Comparison of ENCODE assay signal across 20 mouse cellular contexts in the genomic region with DNA sequence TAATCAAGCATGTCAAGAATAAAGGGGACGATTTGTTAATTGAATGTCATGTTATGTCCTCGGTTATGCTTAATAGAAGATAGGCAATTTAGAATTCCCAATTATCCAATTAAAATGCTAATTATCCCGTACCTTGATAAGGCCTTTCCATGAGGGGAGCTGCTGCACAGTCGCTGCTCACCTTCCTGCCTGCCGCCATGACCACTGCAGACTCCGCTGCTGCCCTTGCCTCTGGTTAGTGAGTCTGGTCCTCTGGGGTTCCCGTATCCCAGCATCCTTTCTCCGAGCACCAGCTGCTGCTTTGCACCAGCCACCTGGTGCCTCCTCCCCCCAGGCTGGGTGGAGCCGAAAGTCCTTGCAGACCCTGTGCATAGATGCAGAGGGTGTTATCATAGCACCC. TPM values are rescaled to one million over a fixed set of nuclear protein-coding genes. Genes with fewer than 3 reads are reported as not detected.
DNase-seq lines count a peak whose midpoint lies in the region; ATAC-seq lines count a peak whose summit lies in the region.
"Had no signal": no experiment of that assay in that cellular context is flagged by ENCODE, and none has a peak within 500 bp of the region (broad histone marks: within the 10 kb centered on the region; RNA-seq: fewer than 3 reads in every experiment).

No protein-coding gene starts in this region.

- H3K4me2 ChIP-seq in neural tube, embryonic 11.5 days (ENCODE audit: low read depth), result no peak overlapping the region
- no peak overlapping the region for H3K4me2 ChIP-seq in hindbrain, embryonic 14.5 days (replicated peaks)
- H3K4me2 ChIP-seq in midbrain, embryonic 15.5 days, result no peak overlapping the region
- H3K4me2 ChIP-seq: kidney, embryonic 15.5 days; limb, embryonic 12.5 days; liver, embryonic 12.5 days had no signal

- H3K36me3 ChIP-seq in neural tube, embryonic 11.5 days (ENCODE audit: control insufficient read depth, insufficient read depth, low read length), result no peaks in the 10 kb centered on the region
- H3K36me3 ChIP-seq in hindbrain, embryonic 14.5 days (replicated peaks; ENCODE audit: control insufficient read depth, insufficient read depth), result no peaks in the 10 kb centered on the region
- no peaks in the 10 kb centered on the region for H3K36me3 ChIP-seq in midbrain, embryonic 15.5 days (replicated peaks)
- H3K36me3 ChIP-seq: kidney, embryonic 15.5 days; limb, embryonic 12.5 days; liver, embryonic 12.5 days had no signal

- no peak for ATAC-seq in neural tube, embryonic 11.5 days (ENCODE audit: insufficient read depth, low FRiP score, low TSS enrichment)
- peak; percentile 60; the same call in 1 of the 2 replicates for ATAC-seq in hindbrain, embryonic 14.5 days (ENCODE audit: low FRiP score)
- ATAC-seq in midbrain, embryonic 15.5 days (replicated peaks), result peak; percentile 31; the same call in 1 of the 2 replicates
- no peak for ATAC-seq in inflammation-experienced regulatory T-cells, adult 6 months
- ATAC-seq: intestine, embryonic 16.5 days; liver, embryonic 12.5 days had no signal

- no peak overlapping the region for H3K9ac ChIP-seq in neural tube, embryonic 11.5 days (ENCODE audit: low read length)
- no peak overlapping the region for H3K9ac ChIP-seq in hindbrain, embryonic 14.5 days
- no peak overlapping the region for H3K9ac ChIP-seq in midbrain, embryonic 15.5 days
- H3K9ac ChIP-seq: kidney, embryonic 15.5 days; limb, embryonic 12.5 days; liver, embryonic 12.5 days had no signal

- no peaks in the 10 kb centered on the region for H3K27me3 ChIP-seq in neural tube, embryonic 11.5 days (ENCODE audit: control insufficient read depth, insufficient read depth, low read length)
- H3K27me3 ChIP-seq in hindbrain, embryonic 14.5 days (ENCODE audit: control insufficient read depth, insufficient read depth, low read length), result no peaks in the 10 kb centered on the region
- H3K27me3 ChIP-seq in midbrain, embryonic 15.5 days (replicated peaks), result no peaks in the 10 kb centered on the region
- H3K27me3 ChIP-seq: kidney, embryonic 15.5 days; limb, embryonic 12.5 days; liver, embryonic 12.5 days had no signal

- H3K9me3 ChIP-seq in neural tube, embryonic 11.5 days (ENCODE audit: control insufficient read depth, low read length), result no peaks in the 10 kb centered on the region
- H3K9me3 ChIP-seq in hindbrain, embryonic 14.5 days (ENCODE audit: control insufficient read depth, low read length), result no peaks in the 10 kb centered on the region
- H3K9me3 ChIP-seq in midbrain, embryonic 15.5 days, result no peaks in the 10 kb centered on the region
- H3K9me3 ChIP-seq: kidney, embryonic 15.5 days; limb, embryonic 12.5 days; liver, embryonic 12.5 days had no signal

- WGBS in neural tube, embryonic 11.5 days, result 66% methylated on average over 9 of the region's 9 CpGs
- 31% methylated on average over 9 of the region's 9 CpGs for WGBS in hindbrain, embryonic 14.5 days
- 43% methylated on average over 9 of the region's 9 CpGs for WGBS in midbrain, embryonic 15.5 days

- H3K27ac ChIP-seq in neural tube, embryonic 11.5 days (ENCODE audit: low read depth, low read length), result no peak overlapping the region
- H3K27ac ChIP-seq in hindbrain, embryonic 14.5 days, result no peak overlapping the region
- no peak overlapping the region for H3K27ac ChIP-seq in midbrain, embryonic 15.5 days
- H3K27ac ChIP-seq: gastrocnemius, adult 2 months; kidney, embryonic 15.5 days; limb, embryonic 12.5 days; liver, embryonic 12.5 days had no signal

- H3K4me1 ChIP-seq in neural tube, embryonic 11.5 days (ENCODE audit: control insufficient read depth, insufficient read depth, low read length), result no peaks in the 10 kb centered on the region
- peaks cover 6% of the 10 kb centered on the region; the same call in 1 of the 2 replicates for H3K4me1 ChIP-seq in hindbrain, embryonic 14.5 days (replicated peaks; ENCODE audit: control insufficient read depth, insufficient read depth, low read length)
- H3K4me1 ChIP-seq in midbrain, embryonic 15.5 days, result peaks cover 4% of the 10 kb centered on the region; the same call in 1 of the 2 replicates
- H3K4me1 ChIP-seq: kidney, embryonic 15.5 days; liver, embryonic 12.5 days had no signal

- peak; percentile 46 for DNase-seq in neural tube, embryonic 11.5 days (ENCODE audit: low spot score)
- DNase-seq in neural tube, embryonic 10.5 days (ENCODE audit: extremely low spot score, low spot score), result no peak
- DNase-seq in hindbrain, embryonic 14.5 days (ENCODE audit: low spot score), result peak; percentile 52
- no peak for DNase-seq in spleen, postnatal 4 days (ENCODE audit: low spot score in 2 of 2)
- DNase-seq in thymus, postnatal 4 days, result no peak
- DNase-seq: adrenal gland, adult 2 months; cerebellum, adult 8-10 months; gastrocnemius, adult 2 months; heart, adult 11 months; heart, postnatal 36 days; lung, adult 2 months; lung, postnatal 36 days; thymus, adult 2 months had no signal

- H3K4me3 ChIP-seq in neural tube, embryonic 11.5 days (ENCODE audit: low read depth, low read length), result no peak overlapping the region
- no peak overlapping the region for H3K4me3 ChIP-seq in hindbrain, embryonic 14.5 days (replicated peaks; ENCODE audit: low read length)
- H3K4me3 ChIP-seq in midbrain, embryonic 15.5 days, result no peak overlapping the region
- H3K4me3 ChIP-seq: erythroblast, embryonic 14.5 days; gastrocnemius, adult 2 months; kidney, embryonic 15.5 days; limb, embryonic 12.5 days; liver, embryonic 12.5 days had no signal

RNA-seq across cellular contexts. Expression of a gene that starts 43.1 kb away (rescaled TPM):
- polyA plus RNA-seq in neural tube, embryonic 11.5 days (2014; fragmentation: Nextera tagmentation; extraction: Ambion mirVana), result 34.8 and 37.5 TPM in 2 replicates
- 28.3 and 30.8 TPM in 2 replicates for polyA plus RNA-seq in hindbrain, embryonic 14.5 days (2014; fragmentation: Nextera tagmentation; extraction: Ambion mirVana)
- 30.8 and 31.5 TPM in 2 replicates for polyA plus RNA-seq in midbrain, embryonic 15.5 days (2015; fragmentation: Nextera tagmentation; extraction: Ambion mirVana)
- polyA plus RNA-seq in inflammation-experienced regulatory T-cells, adult 6 months (2017; shearing (Covaris generic)), result 1 to 10 TPM; 8.9 to 9.5 (median 9.0) TPM

Comparison
In these comparisons a context has a peak if more than half of its experiments do, and no peak if none do; other contexts are left out.
1. DNase-seq: peak in neural tube, embryonic 11.5 days (single experiment) and hindbrain, embryonic 14.5 days (single experiment); none in neural tube, embryonic 10.5 days (single experiment), spleen, postnatal 4 days (0 of 2) and thymus, postnatal 4 days (single experiment).
2. ATAC-seq: peak in hindbrain, embryonic 14.5 days (single experiment) and midbrain, embryonic 15.5 days (single experiment); none in neural tube, embryonic 11.5 days (single experiment) and inflammation-experienced regulatory T-cells, adult 6 months (single experiment).